Mouse (Mus musculus) ES-E14 (cell line): Measurements from ENCODE around the gene Ubtd1.

Experiments
- CHD2 ChIP-seq: IDR thresholded peaks from 2 replicates; pipeline ENCODE4 v1.6.1; 2014; ENCODE audit warnings: mild to moderate bottlenecking, low read depth, low read length, inconsistent platforms
- HCFC1 ChIP-seq: IDR thresholded peaks from 2 replicates; pipeline ENCODE4 v1.6.1; 2012; ENCODE audit warnings: low read length, inconsistent platforms, borderline replicate concordance; ENCODE audit not compliant: insufficient read depth

DNA sequence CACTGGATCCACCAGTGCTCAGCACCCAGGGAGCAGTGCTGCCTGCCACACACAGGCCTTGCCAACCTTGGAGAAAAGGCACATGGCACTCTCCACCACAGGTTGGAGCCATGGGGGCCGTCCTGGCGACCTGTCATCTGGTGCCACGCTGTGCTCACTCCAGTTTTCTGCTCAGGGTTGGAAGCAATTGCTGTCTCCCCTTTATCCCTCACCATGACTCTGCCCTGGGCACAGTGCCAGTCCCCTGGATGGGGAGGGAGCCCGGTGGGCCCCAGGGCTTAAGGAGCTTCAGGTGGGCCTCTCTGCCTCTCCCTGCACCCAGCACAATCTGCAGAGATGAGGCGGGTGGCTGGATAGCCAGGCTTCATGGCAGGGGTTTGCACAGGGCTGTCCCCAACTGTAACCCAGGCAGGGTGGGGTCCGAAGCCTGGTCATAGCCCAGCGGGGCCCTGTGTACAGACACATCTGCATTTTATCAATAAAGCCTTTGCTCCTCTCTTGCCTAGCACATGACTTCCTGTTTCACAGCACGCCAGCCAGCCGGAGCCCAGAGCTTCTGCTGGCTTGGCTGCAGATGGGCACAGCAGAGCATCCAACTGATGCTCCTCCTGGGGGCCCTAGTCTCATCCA lies 52.7 kb downstream of the Ubtd1 start:
- no peak for TF ChIP-seq HCFC1
- TF ChIP-seq CHD2: no peak
